Mouse (Mus musculus) Patski (cell line): ENCODE data around the gene 1110002E22Rik. TPM values are rescaled to one million over a fixed set of nuclear protein-coding genes. Genes with fewer than 3 reads are reported as not detected.

Experiments
- ATAC-seq: fragments of 100-300 bp; one replicate; pipeline ENCODE4 v1.8.0; 2021
- CTCF ChIA-PET: fragments of 350-600 bp; sonication (Branson Sonifier 250); formaldehyde crosslinking; loops from one replicate; lab custom pipeline; 2022; ENCODE audit warnings: inconsistent platforms; lab: Charles Lee
- POLR2A ChIA-PET: fragments of 350-600 bp; sonication (Branson Sonifier 250); formaldehyde crosslinking; loops from one replicate; lab custom pipeline; 2022; ENCODE audit warnings: antibody characterized with exemption, inconsistent platforms; lab: Charles Lee
- DNase-seq: peaks from one replicate; pipeline ENCODE4 v3.0.0-alpha.2; 2011; ENCODE audit warnings: low read depth, low spot score
- H3K27me3 ChIP-seq: fragments of 371-371 bp; one replicate; pipeline ENCODE4 v1.5.1; 2021
- CTCF ChIP-seq: fragments of 100-300 bp; IDR thresholded peaks from one replicate; pipeline ENCODE4 v1.5.1; 2021
- in situ Hi-C: fragments of 300-500 bp; cut with MboI; formaldehyde crosslinking; loops from 3 replicates; pipeline ENCODE4 v1.11.1; 2018; ENCODE audit warnings: low pct_unique_long_range_greater_than_20kb, mixed read lengths
- polyA plus RNA-seq: library from polyadenylated mRNA; unstranded; gene quantifications from one replicate; pipeline ENCODE4 v1.2.3, GENCODE M21; 2021

Gene 1110002E22Rik
- polyA plus RNA-seq, 1 experiment from 2014 or later, result 0.67 TPM

GRCm38 (mm10) chr3:138118831-138119230, 54.0 kb downstream of the 1110002E22Rik start:
- DNase-seq (no peak), ATAC-seq (no peak)
- TF ChIP-seq CTCF, result no peak
- ChIA-PET CTCF (interaction anchor here (0.6 to 1.9 kb wide), 4 partner anchors 10 to 128 kb away, joined by 3 to 9 read pairs (median 3); no protein-coding TSS in a partner anchor), POLR2A (interaction anchor here (1.0 kb wide), 2 partner anchors 13 to 128 kb away, joined by 3 to 4 read pairs; no protein-coding TSS in a partner anchor)
- no peaks in the 10 kb centered on the region for H3K27me3 ChIP-seq
- in situ Hi-C loops, result no loop called here

GRCm38 (mm10) chr3:138119444-138120105, 54.7 kb downstream of the 1110002E22Rik start:
- ChIA-PET POLR2A (interaction anchor here (1.0 kb wide), 2 partner anchors 14 to 128 kb away, joined by 3 to 4 read pairs; no protein-coding TSS in a partner anchor), CTCF (interaction anchor here (1.1 to 1.3 kb wide), 4 partner anchors 11 to 128 kb away, joined by 3 to 4 read pairs (median 4); partner anchors contain the start of gene Mttp)
- H3K27me3 ChIP-seq, result no peaks in the 10 kb centered on the region
- ATAC-seq (no peak), DNase-seq (no peak)
- no peak for TF ChIP-seq CTCF
- in situ Hi-C loops, result no loop called here

GRCm38 (mm10) chr3:138121461-138121860, 56.6 kb downstream of the 1110002E22Rik start:
- DNase-seq, result no peak
- in situ Hi-C loops, result no loop called here
- ChIA-PET POLR2A (interaction anchor here (0.6 to 0.7 kb wide), 2 partner anchors 42 to 55 kb away, joined by 3 read pairs; no protein-coding TSS in a partner anchor), CTCF (interaction anchor here (1.8 kb wide), 1 partner anchor 16 kb away, joined by 7 read pairs; no protein-coding TSS in a partner anchor)
- TF ChIP-seq CTCF, result no peak
- no peaks in the 10 kb centered on the region for H3K27me3 ChIP-seq
- no peak for ATAC-seq

- DNase-seq, result no peak
- no peaks in the 10 kb centered on the region for H3K27me3 ChIP-seq
- CTCF ChIA-PET, result interaction anchor here (1.3 kb wide), 1 partner anchor 132 kb away, joined by 4 read pairs; no protein-coding TSS in a partner anchor
- no peak for ATAC-seq
- in situ Hi-C loops, result no loop called here
- POLR2A ChIA-PET, result no interaction called here
- TF ChIP-seq CTCF, result no peak
Observed at GRCm38 (mm10) chr3:138123842-138124241, 59.0 kb downstream of the 1110002E22Rik start.

GRCm38 (mm10) chr3:138129110-138129509, 64.3 kb downstream of the 1110002E22Rik start:
- DNase-seq (no peak), ATAC-seq (no peak)
- H3K27me3 ChIP-seq, result no peaks in the 10 kb centered on the region
- CTCF ChIA-PET, result no interaction called here
- in situ Hi-C loops, result no loop called here
- TF ChIP-seq CTCF, result no peak
- POLR2A ChIA-PET, result no interaction called here

- ATAC-seq, result no peak
- CTCF ChIA-PET, result interaction anchor here (1.2 kb wide), 1 partner anchor 12 kb away, joined by 3 read pairs; no protein-coding TSS in a partner anchor
- H3K27me3 ChIP-seq, result no peaks in the 10 kb centered on the region
- POLR2A ChIA-PET, result no interaction called here
- TF ChIP-seq CTCF, result no peak
- in situ Hi-C loops, result no loop called here
- no peak for DNase-seq
Observed at GRCm38 (mm10) chr3:138130692-138131091, 65.8 kb downstream of the 1110002E22Rik start.

Other genes with a start within 250 kb of the 1110002E22Rik start
- gene H2afz, start 200.6 kb upstream of the 1110002E22Rik start, polyA plus RNA-seq, result 779 TPM
- gene Dnajb14, start 197.4 kb upstream of the 1110002E22Rik start, polyA plus RNA-seq, result 16.6 TPM
- gene Lamtor3, start 146.5 kb upstream of the 1110002E22Rik start, polyA plus RNA-seq, result 110 TPM
- gene Dapp1, start 83.5 kb upstream of the 1110002E22Rik start, polyA plus RNA-seq, result 4.0 TPM
- 0.06 TPM for gene Gm5105, start 2.3 kb downstream of the 1110002E22Rik start, polyA plus RNA-seq
- 17.0 TPM for gene Trmt10a, start 78.4 kb downstream of the 1110002E22Rik start, polyA plus RNA-seq
- gene Mttp, start 79.9 kb downstream of the 1110002E22Rik start, polyA plus RNA-seq, result 7.9 TPM
- gene 4930579F01Rik, start 128.8 kb downstream of the 1110002E22Rik start, polyA plus RNA-seq, result not detected
- gene Adh7, start 152.7 kb downstream of the 1110002E22Rik start, polyA plus RNA-seq, result 5.8 TPM
- gene Adh1, start 195.9 kb downstream of the 1110002E22Rik start, polyA plus RNA-seq, result 1.1 TPM
- gene Adh6a, start 248.2 kb downstream of the 1110002E22Rik start, polyA plus RNA-seq, result 0.23 TPM